Mouse (Mus musculus) heart, postnatal 36 days (tissue): ENCODE measurements around the gene Alkbh5. TPM values are rescaled to one million over a fixed set of nuclear protein-coding genes. Genes with fewer than 3 reads are reported as not detected.
"Not testable (repeated sequence)": the region's sequence is repeated elsewhere in the genome, so short reads cannot be mapped to it uniquely, and the experiment has no call there.

Experiments
- DNase-seq, 2 experiments: peaks; one replicate each; pipeline ENCODE4 v3.0.0; 2021 to 2022
- intact Hi-C: fragments of 180-260 bp; cut with DNase I; formaldehyde crosslinking; loops from one replicate; pipeline ENCODE4 v1.15.1; 2025
- total RNA-seq, 2 experiments: library from RNA; stranded (reverse); gene quantifications; 2 replicates each; pipeline ENCODE4 v1.2.3; 2021

Gene Alkbh5
- total RNA-seq, 2 experiments from 2014 or later = 78.2 to 82.4 TPM

DNA sequence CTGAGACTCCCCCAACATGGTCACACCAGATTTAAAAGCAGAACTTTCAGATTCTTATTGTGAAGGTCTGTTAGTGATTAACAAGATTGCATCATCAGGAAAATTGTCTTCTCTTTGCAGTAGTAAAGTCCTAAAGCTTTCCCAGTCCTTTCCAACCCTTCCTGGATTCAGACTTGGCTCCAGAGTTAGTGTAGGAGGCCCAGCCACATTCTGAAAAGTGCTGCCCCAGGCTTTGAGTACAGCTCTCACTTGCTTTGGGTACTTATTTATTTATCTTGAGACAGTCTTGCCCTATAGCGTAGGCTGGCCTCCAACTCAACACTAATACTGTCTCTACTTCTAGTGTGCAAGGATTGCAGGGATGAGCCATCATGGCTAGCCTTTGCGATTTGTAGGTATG lies 4.6 kb downstream of the Alkbh5 start:
- DNase-seq = no peak
- intact Hi-C loops = no loop called here

DNA sequence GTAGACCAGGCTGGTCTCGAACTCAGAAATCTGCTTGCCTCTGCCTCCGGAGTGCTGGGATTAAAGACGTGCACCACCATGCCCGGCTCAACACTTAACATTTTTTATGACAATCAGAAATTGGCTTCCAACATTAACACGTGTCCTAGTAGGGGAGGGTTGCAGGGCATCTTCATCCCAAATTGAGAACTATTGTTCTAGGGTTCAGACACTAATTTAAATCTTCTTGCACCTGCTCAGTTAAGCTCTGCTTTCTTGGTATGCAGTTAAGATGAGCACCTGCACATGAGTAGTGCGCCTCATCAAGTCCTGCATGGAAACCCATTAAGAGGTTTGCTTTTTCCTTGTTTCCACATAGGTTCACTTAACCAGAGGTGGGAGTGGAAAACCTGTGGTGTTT lies 5.7 kb downstream of the Alkbh5 start:
- no peak for DNase-seq
- intact Hi-C loops = no loop called here

DNA sequence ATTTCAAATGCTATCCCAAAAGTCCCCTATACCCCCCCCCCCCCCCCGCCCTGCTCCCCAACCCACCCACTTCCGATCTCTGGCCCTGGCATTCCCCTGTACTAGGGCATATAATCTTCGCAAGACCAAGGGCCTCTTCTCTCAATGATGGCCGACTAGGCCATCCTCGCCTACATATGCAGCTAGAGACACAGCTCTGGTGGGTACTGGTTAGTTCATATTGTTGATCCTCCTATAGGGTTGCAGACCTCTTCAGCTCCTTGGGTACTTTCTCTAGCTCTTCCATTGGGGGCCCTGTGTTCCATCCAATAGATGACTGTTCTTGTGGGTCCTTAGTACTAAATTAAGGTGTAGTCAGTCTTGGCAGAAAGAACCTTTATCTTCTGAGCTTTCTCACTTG lies 7.0 kb downstream of the Alkbh5 start:
- DNase-seq, intact Hi-C loops: not testable (repeated sequence)

DNA sequence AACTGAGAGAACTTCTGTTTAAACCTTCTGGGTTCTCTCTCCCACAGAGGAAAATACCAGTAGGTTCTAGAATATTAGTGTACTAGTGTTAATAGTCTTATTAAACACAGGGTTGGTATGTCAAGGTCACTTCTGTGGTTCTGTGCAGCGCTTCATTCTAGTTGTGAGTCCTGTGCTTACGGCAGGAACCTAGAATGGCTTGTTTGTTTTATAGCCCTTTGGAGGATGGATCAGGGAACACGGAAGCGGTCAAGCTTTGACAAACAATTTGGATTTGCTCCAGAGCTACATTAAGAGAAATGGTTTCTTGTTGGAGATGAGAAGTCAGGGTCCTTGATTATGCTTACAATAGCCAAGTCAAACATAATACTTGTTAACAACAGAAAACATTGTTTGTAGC lies 9.3 kb downstream of the Alkbh5 start:
- intact Hi-C loops = no loop called here
- no peak for DNase-seq

DNA sequence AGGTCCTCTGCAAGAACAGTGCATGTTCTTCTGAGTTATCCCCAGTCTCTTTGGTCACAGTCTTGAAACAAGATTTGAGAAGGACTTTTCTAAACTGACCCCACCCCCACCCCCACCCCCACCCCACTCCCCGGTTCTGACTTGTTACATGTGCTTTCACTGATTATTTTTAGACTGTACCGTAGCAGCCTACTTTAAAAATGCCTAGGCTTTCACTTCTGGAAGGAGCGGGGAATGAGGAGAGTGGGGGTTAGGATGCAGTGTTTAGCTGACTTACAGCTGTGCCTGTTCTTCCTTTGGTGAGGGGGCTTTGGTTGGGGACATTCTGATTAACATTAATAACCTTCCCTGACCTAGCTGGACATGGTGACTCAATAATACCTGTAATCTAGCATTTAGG lies 11.9 kb downstream of the Alkbh5 start:
- no peak for DNase-seq
- intact Hi-C loops = no loop called here

DNA sequence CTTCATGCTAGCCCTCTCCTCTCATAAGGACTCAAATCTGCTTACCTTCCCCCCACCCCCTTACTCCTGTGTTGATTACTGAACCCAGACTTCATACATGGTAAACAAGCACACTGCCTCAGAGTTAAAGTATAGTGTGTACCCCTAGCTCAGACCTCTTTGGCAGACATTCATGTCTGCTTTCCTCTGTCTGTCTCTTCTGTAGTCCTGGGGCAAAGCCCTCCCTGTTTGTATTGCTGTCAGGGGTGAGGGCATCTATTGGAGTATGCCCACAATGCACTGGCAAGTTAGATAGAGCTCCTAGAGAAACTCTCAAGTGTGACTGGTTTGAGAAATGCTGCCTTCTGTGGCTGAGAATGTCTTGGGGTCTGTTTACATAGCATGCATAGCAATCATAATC lies 16.9 kb downstream of the Alkbh5 start:
- DNase-seq = no peak
- intact Hi-C loops = no loop called here

DNA sequence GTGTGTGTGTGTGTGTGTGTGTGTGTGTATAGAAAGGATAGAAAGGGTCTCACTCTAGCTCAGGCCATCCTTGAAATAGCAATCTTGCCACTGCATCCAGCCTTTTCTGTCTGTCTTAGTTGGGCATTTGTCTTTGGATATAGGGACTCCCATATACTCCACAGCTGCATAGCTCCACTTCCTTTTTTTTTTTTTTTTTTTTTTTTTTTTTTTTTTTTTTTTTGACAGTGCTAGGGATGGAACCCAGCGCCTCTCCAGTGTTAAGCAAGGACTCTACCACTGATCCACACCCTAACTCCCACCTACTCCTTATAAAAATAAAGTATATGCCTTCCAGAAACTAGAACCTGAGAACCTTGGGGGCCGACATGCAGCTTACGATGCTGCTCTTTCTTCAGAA lies 21.5 kb downstream of the Alkbh5 start:
- intact Hi-C loops = loop anchor here (5.0 kb wide), 2 partner anchors 270 to 320 kb away; partner anchors contain the start of gene Tmem11
- no peak for DNase-seq

DNA sequence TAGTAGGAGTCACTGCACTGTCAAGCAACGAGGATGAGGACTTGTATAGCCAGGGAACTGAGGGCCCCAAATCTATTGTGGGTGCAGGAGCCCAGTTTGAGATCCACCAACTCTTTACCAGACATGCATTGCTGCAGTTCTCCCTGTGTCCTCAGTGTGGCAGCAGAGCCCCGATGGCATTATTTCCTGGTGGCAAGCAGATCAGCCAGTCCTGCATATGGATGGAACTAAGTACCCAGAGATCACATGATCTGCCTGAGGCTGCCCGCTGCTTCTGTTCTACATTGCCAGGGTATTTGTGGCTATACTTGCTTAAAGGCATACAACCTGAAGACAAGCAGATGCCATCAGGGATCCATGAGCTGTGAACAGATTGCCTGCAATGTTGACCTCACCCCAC lies 23.2 kb downstream of the Alkbh5 start:
- intact Hi-C loops = loop anchor here (5.0 kb wide), 2 partner anchors 268 to 318 kb away; partner anchors contain the start of gene Tmem11

DNA sequence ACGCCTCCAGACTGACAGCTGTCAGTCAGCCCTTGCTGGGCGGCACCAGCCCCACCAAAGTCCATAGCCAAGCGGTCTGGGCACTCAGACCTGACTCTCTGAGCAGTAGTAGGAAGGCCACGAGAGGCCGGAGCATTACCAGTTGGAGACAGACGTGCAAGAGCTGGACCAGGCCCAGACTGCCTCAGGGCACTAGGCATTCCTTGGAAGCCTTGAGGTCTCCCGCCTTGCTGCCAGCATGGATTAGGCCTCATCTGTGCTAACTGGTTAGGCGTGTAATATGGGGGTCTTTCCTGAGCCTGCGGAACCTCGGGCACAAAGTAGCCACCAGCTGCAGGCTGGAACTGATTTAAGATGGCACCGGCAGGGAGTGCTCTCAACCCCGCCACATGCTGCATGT lies 37.8 kb downstream of the Alkbh5 start:
- intact Hi-C loops, DNase-seq: not testable (repeated sequence)

More for the DNA sequence above, 23.2 kb downstream of the Alkbh5 start:
- peak; percentile 67 to 75 for DNase-seq

Other genes starting within 250 kb of the Alkbh5 start
- 100 to 1,000 TPM; 101 to 113 TPM for gene Tom1l2, start 183.5 kb upstream of the Alkbh5 start, total RNA-seq
- gene Drc3, start 183.1 kb upstream of the Alkbh5 start, total RNA-seq = 1 to 10 TPM; 2.4 to 2.5 TPM
- gene Gid4, start 119.2 kb upstream of the Alkbh5 start, total RNA-seq = 10 to 100 TPM; 47.7 to 49.8 TPM
- 10 to 100 TPM; 40.8 to 43.9 TPM for gene Atpaf2, start 117.9 kb upstream of the Alkbh5 start, total RNA-seq
- gene Drg2, start 81.8 kb upstream of the Alkbh5 start, total RNA-seq = 10 to 100 TPM; 28.6 to 32.0 TPM
- gene Myo15, start 67.0 kb upstream of the Alkbh5 start, total RNA-seq = under 1 TPM; 0.08 to 0.11 TPM
- 10 to 100 TPM; 13.6 to 13.7 TPM for gene Llgl1, start 163.3 kb downstream of the Alkbh5 start, total RNA-seq
- 100 to 1,000 TPM; 124 to 126 TPM for gene Flii, start 190.9 kb downstream of the Alkbh5 start, total RNA-seq
- gene Mief2, start 192.0 kb downstream of the Alkbh5 start, total RNA-seq = 10 to 100 TPM; 36.1 to 36.4 TPM
- gene Top3a, start 241.0 kb downstream of the Alkbh5 start, total RNA-seq = 1 to 10 TPM; 4.5 to 5.3 TPM
- 10 to 100 TPM; 14.5 to 15.3 TPM for gene Smcr8, start 241.1 kb downstream of the Alkbh5 start, total RNA-seq